Mouse (Mus musculus) bone marrow macrophage, adult 2 months (primary cell): ENCODE measurements around the gene Mrpl19. TPM values are rescaled to one million over a fixed set of nuclear protein-coding genes. Genes with fewer than 3 reads are reported as not detected.

Experiments
- H3K27ac ChIP-seq: 2 replicates; pipeline ENCODE4 v1.5.1; 2012; ENCODE audit warnings: low read depth, low read length; ENCODE audit not compliant: insufficient read depth
- H3K4me1 ChIP-seq: 2 replicates; pipeline ENCODE4 v1.6.1; 2012; ENCODE audit warnings: low read length; ENCODE audit not compliant: control insufficient read depth, insufficient read depth
- H3K4me3 ChIP-seq: 2 replicates; pipeline ENCODE4 v1.5.1; 2012; ENCODE audit warnings: mild to moderate bottlenecking, low read length, moderate library complexity; ENCODE audit not compliant: insufficient read depth
- CTCF ChIP-seq: IDR thresholded peaks from 2 replicates; pipeline ENCODE4 v1.5.1; 2012; ENCODE audit warnings: low read depth, mild to moderate bottlenecking, low read length, moderate library complexity
- POLR2A ChIP-seq: IDR thresholded peaks from 2 replicates; pipeline ENCODE4 v1.6.1; 2012; ENCODE audit warnings: mild to moderate bottlenecking, low read depth, low read length, borderline replicate concordance
- polyA plus RNA-seq: library from polyadenylated mRNA; stranded (reverse); fragments of >200 nt; gene quantifications from 2 replicates; pipeline ENCODE4 v1.2.4, GENCODE M21; 2012; ENCODE audit not compliant: missing spikeins, insufficient read depth, insufficient read length

Gene Mrpl19
- polyA plus RNA-seq, 1 experiment, result 22.3 TPM

- Histone ChIP-seq H3K27ac (peak overlapping the region; percentile 73; the same call in 1 of the 2 replicates), H3K4me3 (no peak overlapping the region), H3K4me1 (peaks cover 24% of the 10 kb centered on the region)
- no peak for TF ChIP-seq POLR2A
- TF ChIP-seq CTCF, result no peak
Observed at GRCm38 (mm10) chr6:81941718-81942117, 24.0 kb downstream of the Mrpl19 start.

DNA sequence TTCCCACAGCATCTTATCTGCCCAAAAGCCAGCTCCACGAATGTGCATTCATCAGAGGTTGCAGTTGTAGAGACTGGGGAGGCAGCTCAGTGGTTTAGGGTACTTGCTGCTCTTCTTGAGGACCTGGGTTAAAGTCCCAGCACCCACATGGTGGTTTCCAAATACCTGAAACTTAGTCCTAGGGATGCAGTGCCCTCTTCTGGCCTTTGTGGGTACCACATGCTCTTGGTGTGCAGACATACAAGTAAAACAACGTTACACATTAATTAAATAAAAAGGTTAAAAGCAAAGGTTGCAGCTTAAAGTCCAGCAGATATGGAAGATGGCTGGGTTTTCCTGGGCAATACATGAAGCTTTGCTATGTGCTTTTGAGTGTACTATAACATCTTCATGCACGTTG is 32.5 kb downstream of the Mrpl19 start:
- Histone ChIP-seq H3K4me3 (no peak overlapping the region), H3K4me1 (no peaks in the 10 kb centered on the region), H3K27ac (no peak overlapping the region)
- TF ChIP-seq POLR2A (no peak), CTCF (no peak)

GRCm38 (mm10) chr6:81929402-81929801 is 36.4 kb downstream of the Mrpl19 start:
- Histone ChIP-seq H3K4me3 (no peak overlapping the region), H3K27ac (no peak overlapping the region), H3K4me1 (peaks cover 4% of the 10 kb centered on the region; the same call in 1 of the 2 replicates)
- TF ChIP-seq POLR2A (no peak), CTCF (no peak)

GRCm38 (mm10) chr6:81924304-81924703 is 41.5 kb downstream of the Mrpl19 start:
- H3K4me3 ChIP-seq, result peak overlapping the region; percentile 76
- H3K27ac ChIP-seq, result no peak overlapping the region
- TF ChIP-seq POLR2A (no peak), CTCF (no peak)
- H3K4me1 ChIP-seq, result peaks cover 4% of the 10 kb centered on the region; the same call in 1 of the 2 replicates

- Histone ChIP-seq H3K4me3 (peak within 1 kb of the TSS; percentile 76), H3K27ac (no peak within 1 kb of the TSS), H3K4me1 (peaks cover 4% of the 10 kb centered on the region; the same call in 1 of the 2 replicates)
- no peak for TF ChIP-seq CTCF
- TF ChIP-seq POLR2A, result 0 out of 2 replicates have a peak, but pooled peaks have one; percentile 6
Observed at GRCm38 (mm10) chr6:81923523-81924142, 42.1 kb downstream of the Mrpl19 start, which contains the start of gene Gcfc2. Gene Gcfc2, plus strand, starts transcription at chr6:81923669.

- 0 out of 2 replicates have a peak, but pooled peaks cover 4% of the 10 kb centered on the region for H3K4me1 ChIP-seq
- H3K27ac ChIP-seq, result no peak overlapping the region
- no peak for TF ChIP-seq CTCF
- TF ChIP-seq POLR2A, result no peak
- H3K4me3 ChIP-seq, result no peak overlapping the region
Observed at GRCm38 (mm10) chr6:81912177-81912576, 53.6 kb downstream of the Mrpl19 start.

DNA sequence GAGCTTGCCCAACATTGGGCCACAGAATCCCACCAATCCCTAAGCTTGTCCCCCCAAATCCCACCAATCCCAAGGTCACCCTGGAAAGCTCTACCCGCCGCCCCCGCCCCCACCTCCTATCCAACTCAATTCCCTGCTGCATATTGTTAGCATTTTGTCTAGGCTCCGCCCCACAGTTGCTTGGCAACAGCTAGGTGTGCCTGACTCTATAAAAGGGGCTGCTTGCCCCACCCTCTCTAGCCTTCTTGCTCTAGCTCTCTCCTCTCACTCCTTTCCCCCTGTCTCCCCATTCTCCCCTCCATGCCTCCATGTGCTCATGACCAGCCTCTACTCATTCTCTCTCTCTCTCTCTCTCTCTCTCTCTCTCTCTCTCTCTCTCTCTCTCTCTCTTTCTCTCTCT is 54.0 kb downstream of the Mrpl19 start:
- Histone ChIP-seq H3K27ac (no peak overlapping the region), H3K4me1 (0 out of 2 replicates have a peak, but pooled peaks cover 3% of the 10 kb centered on the region), H3K4me3 (no peak overlapping the region)
- TF ChIP-seq CTCF, result no peak
- no peak for TF ChIP-seq POLR2A

DNA sequence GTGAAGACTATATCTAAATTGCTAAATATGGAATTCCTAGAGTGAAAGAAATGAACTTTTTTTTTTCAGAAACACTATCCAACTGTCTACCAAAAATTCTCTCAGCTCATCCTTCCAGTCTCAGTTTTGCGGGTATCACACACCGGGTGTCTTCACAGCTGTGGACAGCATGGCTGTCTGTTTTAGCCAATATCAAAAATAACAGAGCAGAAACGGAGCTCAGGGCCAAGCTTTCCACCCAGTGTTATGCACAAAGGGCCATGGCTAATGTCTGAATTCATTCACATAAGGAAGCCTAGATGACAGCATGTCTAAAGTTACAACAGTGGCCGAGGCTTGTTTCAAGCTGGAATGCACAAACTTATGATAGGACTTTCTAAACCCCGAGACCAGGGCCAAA is 54.5 kb downstream of the Mrpl19 start:
- no peak overlapping the region for H3K27ac ChIP-seq
- no peak for TF ChIP-seq POLR2A
- TF ChIP-seq CTCF, result no peak
- H3K4me1 ChIP-seq, result 0 out of 2 replicates have a peak, but pooled peaks cover 2% of the 10 kb centered on the region
- H3K4me3 ChIP-seq, result no peak overlapping the region

DNA sequence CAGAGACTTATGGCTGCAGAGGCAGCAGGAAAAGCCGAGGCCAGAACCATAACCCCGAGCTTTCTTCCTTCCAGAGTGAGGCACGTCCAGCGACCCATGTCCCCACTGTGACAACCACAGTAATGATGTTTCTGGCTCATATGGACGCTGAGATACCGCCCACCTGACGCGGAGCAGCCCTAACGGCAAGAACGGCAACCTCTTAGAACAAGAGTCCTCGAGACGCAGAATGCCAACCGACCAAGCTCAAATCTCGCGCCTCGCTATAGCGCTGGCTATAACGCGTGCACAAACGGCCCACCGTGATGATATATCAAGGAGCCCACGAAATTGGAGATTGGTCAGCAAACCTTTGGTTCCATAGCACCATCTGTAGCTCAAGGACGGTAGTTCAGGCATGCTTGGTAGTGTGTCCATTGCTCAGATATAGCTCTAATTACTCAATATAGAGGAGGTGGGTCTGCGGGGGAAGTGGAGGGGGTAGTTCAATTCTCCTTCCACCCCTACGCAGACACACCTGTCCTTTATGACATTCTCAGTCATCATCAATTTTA is 55.4 kb downstream of the Mrpl19 start:
- Histone ChIP-seq H3K4me3 (no peak overlapping the region), H3K27ac (no peak overlapping the region), H3K4me1 (no peaks in the 10 kb centered on the region)
- TF ChIP-seq POLR2A (no peak), CTCF (no peak)

Other genes starting within 250 kb of the Mrpl19 start
- 9.1 and 18.6 TPM in 2 replicates for gene Gcfc2, start 42.3 kb downstream of the Mrpl19 start, polyA plus RNA-seq
- gene Eva1a, start 75.1 kb upstream of the Mrpl19 start, polyA plus RNA-seq, result not detected in 2 replicates